8 mouse cellular contexts compared by ENCODE assay signal in genomic region chr11:76292398-76292797, GRCm38 (mm10). TPM values are rescaled to one million over a fixed set of nuclear protein-coding genes. Genes with fewer than 3 reads are reported as not detected.
A peak's percentile ranks its signal among the peaks of the same experiment; 100 is the strongest.
DNase-seq lines count a peak whose midpoint lies in the region; ATAC-seq and TF ChIP-seq lines count a peak whose summit lies in the region.

No protein-coding gene starts in this region.

- peak overlapping the region; percentile 33; the same call in 1 of the 2 replicates for H3K27ac ChIP-seq in spleen, adult 2 months (ENCODE audit: insufficient read depth, low read length)
- H3K27ac ChIP-seq in kidney, embryonic 14.5 days (ENCODE audit: low read depth, low read length) = peak overlapping the region; percentile 78
- peak overlapping the region; percentile 68 for H3K27ac ChIP-seq in midbrain, embryonic 13.5 days

- no peaks in the 10 kb centered on the region for H3K36me3 ChIP-seq in spleen, adult 2 months (ENCODE audit: control insufficient read depth, insufficient read depth, low read length)
- H3K36me3 ChIP-seq in kidney, embryonic 14.5 days (ENCODE audit: control insufficient read depth, insufficient read depth, low read length) = no peaks in the 10 kb centered on the region
- no peaks in the 10 kb centered on the region for H3K36me3 ChIP-seq in midbrain, embryonic 13.5 days

- H3K4me2 ChIP-seq in kidney, embryonic 14.5 days (replicated peaks; ENCODE audit: low read depth, low read length) = peak overlapping the region; percentile 19
- H3K4me2 ChIP-seq in midbrain, embryonic 13.5 days (replicated peaks) = no peak overlapping the region

- no peak for TF ChIP-seq POLR2A in spleen, adult 2 months (IDR thresholded peaks at IDR 0.05; ENCODE audit: low read depth, low read length)

- no peak for TF ChIP-seq CTCF in spleen, adult 2 months (IDR thresholded peaks at IDR 0.05; ENCODE audit: extremely low read depth, insufficient read depth, insufficient read length, insufficient replicate concordance)

- H3K4me3 ChIP-seq in spleen, adult 2 months (ENCODE audit: extremely low read depth, insufficient read depth, insufficient read length) = no peak overlapping the region
- no peak overlapping the region for H3K4me3 ChIP-seq in kidney, embryonic 14.5 days (ENCODE audit: low read length)
- H3K4me3 ChIP-seq in midbrain, embryonic 13.5 days (replicated peaks) = no peak overlapping the region

- H3K9ac ChIP-seq in kidney, embryonic 14.5 days (ENCODE audit: low read depth, low read length) = no peak overlapping the region
- no peak overlapping the region for H3K9ac ChIP-seq in midbrain, embryonic 13.5 days (replicated peaks)

- H3K4me1 ChIP-seq in spleen, adult 2 months (ENCODE audit: control insufficient read depth, insufficient read depth, insufficient read length) = no peaks in the 10 kb centered on the region
- peaks cover 50% of the 10 kb centered on the region for H3K4me1 ChIP-seq in kidney, embryonic 14.5 days (ENCODE audit: control insufficient read depth, insufficient read depth, low read length)
- H3K4me1 ChIP-seq in midbrain, embryonic 13.5 days (replicated peaks) = peaks cover 80% of the 10 kb centered on the region

- WGBS in spleen, adult 2 months = 84% methylated on average over 15 of the region's 15 CpGs
- 31% methylated on average over 15 of the region's 15 CpGs for WGBS in kidney, embryonic 14.5 days
- WGBS in midbrain, embryonic 13.5 days = 85% methylated on average over 15 of the region's 15 CpGs

- H3K27me3 ChIP-seq in spleen, adult 2 months (ENCODE audit: control insufficient read depth, insufficient read depth, low read length) = no peaks in the 10 kb centered on the region
- no peaks in the 10 kb centered on the region for H3K27me3 ChIP-seq in kidney, embryonic 14.5 days (ENCODE audit: control insufficient read depth, insufficient read depth, low read length)
- no peaks in the 10 kb centered on the region for H3K27me3 ChIP-seq in midbrain, embryonic 13.5 days

- no peak for DNase-seq in spleen, adult 2 months (ENCODE audit: low read depth in 1 of 2, low spot score in 2 of 2)
- no peak for DNase-seq in spleen, postnatal 36 days (ENCODE audit: low spot score in 2 of 2)
- peak; percentile 71 to 79 for DNase-seq in heart, adult 18-20 months
- no peak for DNase-seq in thymus, postnatal 14 days
- DNase-seq in layer of hippocampus, postnatal 36 days = no peak
- DNase-seq in layer of hippocampus, adult 9-10 months (ENCODE audit: low spot score) = no peak

- ATAC-seq in kidney, embryonic 14.5 days (ENCODE audit: low FRiP score, low TSS enrichment) = peak; percentile 28; the same call in 1 of the 2 replicates
- no peak for ATAC-seq in midbrain, embryonic 13.5 days

- H3K9me3 ChIP-seq in kidney, embryonic 14.5 days (ENCODE audit: control insufficient read depth, low read length) = no peaks in the 10 kb centered on the region
- H3K9me3 ChIP-seq in midbrain, embryonic 13.5 days = no peaks in the 10 kb centered on the region

RNA-seq across cellular contexts. Expression of gene Glod4, which starts 48.9 kb away (rescaled TPM):
- 2.1 and 2.9 TPM in 2 replicates for polyA plus RNA-seq in spleen, adult 2 months (2012; rRNA removed)
- total RNA-seq in heart, adult 18-20 months (2021) = 10 to 100 TPM; 40.3 to 44.6 TPM
- 155 and 160 TPM in 2 replicates for polyA plus RNA-seq in kidney, embryonic 14.5 days (2014; fragmentation: Nextera tagmentation; extraction: Ambion mirVana)
- 128 TPM in 2 replicates for polyA plus RNA-seq in midbrain, embryonic 13.5 days (2015; fragmentation: Nextera tagmentation; extraction: Ambion mirVana)
- total RNA-seq in layer of hippocampus, postnatal 36 days (2021) = 10 to 100 TPM; 51.6 to 59.4 TPM

RNA-seq across cellular contexts. Expression of gene Mrm3, which starts 48.9 kb away (rescaled TPM):
- 2.7 and 3.6 TPM in 2 replicates for polyA plus RNA-seq in spleen, adult 2 months (2012; rRNA removed)
- 10 to 100 TPM; 24.6 to 27.4 TPM for total RNA-seq in heart, adult 18-20 months (2021)
- polyA plus RNA-seq in kidney, embryonic 14.5 days (2014; fragmentation: Nextera tagmentation; extraction: Ambion mirVana) = 25.2 and 29.3 TPM in 2 replicates
- polyA plus RNA-seq in midbrain, embryonic 13.5 days (2015; fragmentation: Nextera tagmentation; extraction: Ambion mirVana) = 18.6 and 19.0 TPM in 2 replicates
- total RNA-seq in layer of hippocampus, postnatal 36 days (2021) = 10 to 100 TPM; 16.8 to 17.4 TPM

Comparison
In these comparisons a context has a peak if more than half of its experiments do, and no peak if none do; other contexts are left out.
1. DNase-seq: peak in heart, adult 18-20 months (2 of 2); none in spleen, adult 2 months (0 of 2), spleen, postnatal 36 days (0 of 2), thymus, postnatal 14 days (single experiment), layer of hippocampus, postnatal 36 days (0 of 2) and layer of hippocampus, adult 9-10 months (single experiment).
2. RNA of gene Glod4, which starts 48.9 kb away (polyA plus RNA-seq): 155 to 160 TPM in kidney, embryonic 14.5 days and 128 TPM in midbrain, embryonic 13.5 days; 2.1 to 2.9 TPM in spleen, adult 2 months; every median in the first group is over 10 times any median in the second.
3. Peak in every context shown above with its lines, with median percentiles within 50 percentile points of each other: H3K27ac ChIP-seq.